Mouse (Mus musculus) midbrain, embryonic 11.5 days (tissue): ENCODE measurements around the gene Cd101. TPM values are rescaled to one million over a fixed set of nuclear protein-coding genes. Genes with fewer than 3 reads are reported as not detected.
A peak's percentile ranks its signal among the peaks of the same experiment; 100 is the strongest.

Experiments used
- ATAC-seq: fragments of 200-750 bp; cut with Nextera tagmentation; 2 replicates; pipeline ENCODE4 v1.8.0; 2017; ENCODE audit warnings: moderate TSS enrichment, moderate library complexity; ENCODE audit not compliant: low FRiP score
- DNase-seq: peaks from one replicate; pipeline ENCODE4 v3.0.0; 2015; ENCODE audit warnings: low spot score; ENCODE audit errors: missing footprints
- H3K27ac ChIP-seq: fragments of 300-500 bp; sonication (generic); 2 replicates; pipeline ENCODE4 v1.5.1; 2014; ENCODE audit warnings: low read depth, low read length
- H3K27me3 ChIP-seq: fragments of 300-500 bp; sonication (generic); 2 replicates; pipeline ENCODE4 v1.6.1; 2014; ENCODE audit warnings: mild to moderate bottlenecking, low read length, moderate library complexity, mixed read lengths; ENCODE audit not compliant: control insufficient read depth, insufficient read depth
- H3K36me3 ChIP-seq: fragments of 300-500 bp; sonication (generic); 2 replicates; pipeline ENCODE4 v1.6.1; 2014; ENCODE audit warnings: mild to moderate bottlenecking, low read length, moderate library complexity, mixed read lengths; ENCODE audit not compliant: control insufficient read depth, insufficient read depth
- H3K4me1 ChIP-seq: fragments of 300-500 bp; sonication (generic); 2 replicates; pipeline ENCODE4 v1.6.1; 2014; ENCODE audit warnings: low read length; ENCODE audit not compliant: control insufficient read depth, insufficient read depth
- H3K4me2 ChIP-seq: fragments of 300-500 bp; sonication (generic); 2 replicates; pipeline ENCODE4 v1.6.1; 2014; ENCODE audit warnings: mild to moderate bottlenecking, moderate library complexity
- H3K4me3 ChIP-seq: fragments of 300-500 bp; sonication (generic); 2 replicates; pipeline ENCODE4 v1.5.1; 2014; ENCODE audit warnings: low read depth, low read length
- H3K9ac ChIP-seq: fragments of 300-500 bp; sonication (generic); 2 replicates; pipeline ENCODE4 v1.6.1; 2014; ENCODE audit warnings: low read length
- H3K9me3 ChIP-seq: fragments of 300-500 bp; sonication (generic); 2 replicates; pipeline ENCODE4 v1.6.1; 2016; ENCODE audit warnings: low read length; ENCODE audit not compliant: control insufficient read depth
- WGBS: fragments of 180-500 bp; shearing (Covaris S2); extraction: QIAGEN DNeasy Blood & Tissue Kit; methylation state at CpG from one replicate; pipeline ENCODE4 v1.1.7; 2014; 5-methylcytosine and 5-hydroxymethylcytosine counted together
- polyA plus RNA-seq: library from polyadenylated mRNA; unstranded; fragments of >200 nt; fragmentation: Nextera tagmentation; extraction: Ambion mirVana; gene quantifications from 2 replicates; pipeline ENCODE4 v1.2.1, GENCODE M21; 2014

Gene Cd101
- polyA plus RNA-seq: not detected in 2 replicates

- 93% methylated on average over 4 of the region's 4 CpGs for WGBS
These were observed at the start of gene Cd101 for GRCm38 (mm10) chr3:101029339-101029738. Gene Cd101, minus strand, starts transcription at chr3:101029556.

GRCm38 (mm10) chr3:101078344-101078743 is 49.0 kb upstream of the Cd101 start:
- no peaks in the 10 kb centered on the region for H3K4me1 ChIP-seq
- no peaks in the 10 kb centered on the region for H3K36me3 ChIP-seq
- peak; percentile 21 for DNase-seq
- no peak for ATAC-seq
- no peak overlapping the region for H3K27ac ChIP-seq
- no peak overlapping the region for H3K4me3 ChIP-seq
- no peak overlapping the region for H3K4me2 ChIP-seq
- no peak overlapping the region for H3K9ac ChIP-seq
- no peaks in the 10 kb centered on the region for H3K9me3 ChIP-seq
- 96% methylated on average over 1 of the region's 1 CpGs for WGBS
- H3K27me3 ChIP-seq: no peaks in the 10 kb centered on the region

More at GRCm38 (mm10) chr3:101029339-101029738, at the start of gene Cd101:
- Histone ChIP-seq H3K27me3 (no peaks in the 10 kb centered on the region), H3K4me2 (no peak within 1 kb of the TSS), H3K4me1 (no peaks in the 10 kb centered on the region), H3K36me3 (no peaks in the 10 kb centered on the region), H3K9me3 (no peaks in the 10 kb centered on the region), H3K9ac (no peak within 1 kb of the TSS), H3K27ac (no peak within 1 kb of the TSS), H3K4me3 (no peak within 1 kb of the TSS)
- DNase-seq (no peak), ATAC-seq (no peak)

- H3K36me3 ChIP-seq: no peaks in the 10 kb centered on the region
- WGBS: 89% methylated on average over 6 of the region's 6 CpGs
These were observed 48.3 kb upstream of the Cd101 start for GRCm38 (mm10) chr3:101077710-101078100.

GRCm38 (mm10) chr3:101076966-101077709 is 47.8 kb upstream of the Cd101 start:
- no peak overlapping the region for H3K4me2 ChIP-seq
- no peaks in the 10 kb centered on the region for H3K36me3 ChIP-seq
- H3K27ac ChIP-seq: no peak overlapping the region
- no peak overlapping the region for H3K4me3 ChIP-seq
- no peaks in the 10 kb centered on the region for H3K9me3 ChIP-seq
- H3K4me1 ChIP-seq: peaks cover 5% of the 10 kb centered on the region; the same call in 1 of the 2 replicates
- WGBS: 96% methylated on average over 25 of the region's 25 CpGs
- no peaks in the 10 kb centered on the region for H3K27me3 ChIP-seq
- DNase-seq (peak; percentile 69), ATAC-seq (no peak)
- H3K9ac ChIP-seq: no peak overlapping the region

More at GRCm38 (mm10) chr3:101077710-101078100, 48.3 kb upstream of the Cd101 start:
- DNase-seq: no peak
- no peak overlapping the region for H3K4me3 ChIP-seq
- no peaks in the 10 kb centered on the region for H3K27me3 ChIP-seq
- H3K4me2 ChIP-seq: no peak overlapping the region
- H3K9me3 ChIP-seq: no peaks in the 10 kb centered on the region
- 0 out of 2 replicates have a peak, but pooled peaks cover under 1% of the 10 kb centered on the region for H3K4me1 ChIP-seq
- no peak overlapping the region for H3K9ac ChIP-seq
- no peak for ATAC-seq
- no peak overlapping the region for H3K27ac ChIP-seq

GRCm38 (mm10) chr3:101075866-101076265 is 46.5 kb upstream of the Cd101 start:
- H3K9ac ChIP-seq: no peak overlapping the region
- DNase-seq: peak; percentile 47
- peaks cover 18% of the 10 kb centered on the region for H3K4me1 ChIP-seq
- H3K9me3 ChIP-seq: no peaks in the 10 kb centered on the region
- no peaks in the 10 kb centered on the region for H3K27me3 ChIP-seq
- WGBS: 85% methylated on average over 3 of the region's 3 CpGs
- H3K4me3 ChIP-seq: no peak overlapping the region
- ATAC-seq: no peak
- H3K36me3 ChIP-seq: no peaks in the 10 kb centered on the region
- no peak overlapping the region for H3K4me2 ChIP-seq
- no peak overlapping the region for H3K27ac ChIP-seq

DNA sequence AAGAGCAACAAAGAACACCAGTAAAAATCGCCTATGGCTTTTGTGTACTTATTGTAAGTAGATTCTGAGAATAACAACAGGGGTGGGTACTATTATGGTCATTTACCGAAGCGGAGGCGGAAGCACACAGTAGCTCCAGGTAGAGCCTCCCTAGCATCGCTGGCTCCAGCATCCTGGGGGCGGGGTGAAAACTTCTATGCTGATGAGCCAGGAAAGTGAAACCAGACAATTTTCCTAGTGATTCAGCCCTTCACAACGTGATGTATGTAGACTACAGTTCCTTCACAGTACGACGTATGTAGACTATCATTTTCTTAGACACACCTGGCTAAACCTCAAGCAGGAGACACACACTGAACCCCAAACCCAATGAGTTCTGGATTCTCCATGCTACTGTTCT is 44.0 kb upstream of the Cd101 start:
- ATAC-seq: no peak
- H3K4me1 ChIP-seq: peaks cover 35% of the 10 kb centered on the region

GRCm38 (mm10) chr3:101072506-101073215 is 43.3 kb upstream of the Cd101 start:
- Histone ChIP-seq H3K27ac (no peak overlapping the region), H3K4me1 (peaks cover 40% of the 10 kb centered on the region), H3K27me3 (no peaks in the 10 kb centered on the region), H3K9ac (no peak overlapping the region), H3K9me3 (no peaks in the 10 kb centered on the region), H3K4me2 (no peak overlapping the region), H3K4me3 (no peak overlapping the region), H3K36me3 (no peaks in the 10 kb centered on the region)
- WGBS: 88% methylated on average over 15 of the region's 15 CpGs
- ATAC-seq (no peak), DNase-seq (peak; percentile 44)

More for the DNA sequence above, 44.0 kb upstream of the Cd101 start:
- H3K9ac ChIP-seq: no peak overlapping the region
- H3K27me3 ChIP-seq: no peaks in the 10 kb centered on the region
- peak; percentile 14 for DNase-seq
- WGBS: 92% methylated on average over 9 of the region's 9 CpGs
- H3K4me2 ChIP-seq: no peak overlapping the region
- H3K4me3 ChIP-seq: no peak overlapping the region
- H3K36me3 ChIP-seq: no peaks in the 10 kb centered on the region
- no peak overlapping the region for H3K27ac ChIP-seq
- no peaks in the 10 kb centered on the region for H3K9me3 ChIP-seq

DNA sequence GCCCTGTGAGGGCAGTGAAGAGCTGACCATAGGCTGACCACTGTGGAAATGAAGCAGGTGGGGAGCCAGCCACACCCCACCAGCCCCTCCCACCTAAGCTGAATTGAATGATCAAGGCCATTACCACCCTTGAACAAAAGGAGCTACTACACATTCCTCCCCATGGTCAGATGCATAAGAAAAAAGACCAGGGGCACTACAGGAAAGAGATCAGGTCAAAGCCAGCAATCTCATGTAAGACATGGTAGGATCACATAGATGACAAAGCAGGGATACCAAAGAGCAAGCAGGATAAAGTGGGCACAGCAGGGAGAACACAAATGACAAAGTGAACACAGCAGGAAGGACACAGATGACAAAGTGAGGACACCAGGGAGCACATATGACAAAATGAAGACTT is 42.2 kb upstream of the Cd101 start:
- no peaks in the 10 kb centered on the region for H3K9me3 ChIP-seq
- H3K4me3 ChIP-seq: no peak overlapping the region
- no peaks in the 10 kb centered on the region for H3K27me3 ChIP-seq
- H3K4me2 ChIP-seq: peak overlapping the region; percentile 14; the same call in 1 of the 2 replicates
- no peak for DNase-seq
- ATAC-seq: 0 out of 2 replicates have a peak, but pooled peaks have one; percentile 1
- peak overlapping the region; percentile 77 for H3K27ac ChIP-seq
- peaks cover 40% of the 10 kb centered on the region for H3K4me1 ChIP-seq
- H3K36me3 ChIP-seq: no peaks in the 10 kb centered on the region
- peak overlapping the region; percentile 28; the same call in 1 of the 2 replicates for H3K9ac ChIP-seq

DNA sequence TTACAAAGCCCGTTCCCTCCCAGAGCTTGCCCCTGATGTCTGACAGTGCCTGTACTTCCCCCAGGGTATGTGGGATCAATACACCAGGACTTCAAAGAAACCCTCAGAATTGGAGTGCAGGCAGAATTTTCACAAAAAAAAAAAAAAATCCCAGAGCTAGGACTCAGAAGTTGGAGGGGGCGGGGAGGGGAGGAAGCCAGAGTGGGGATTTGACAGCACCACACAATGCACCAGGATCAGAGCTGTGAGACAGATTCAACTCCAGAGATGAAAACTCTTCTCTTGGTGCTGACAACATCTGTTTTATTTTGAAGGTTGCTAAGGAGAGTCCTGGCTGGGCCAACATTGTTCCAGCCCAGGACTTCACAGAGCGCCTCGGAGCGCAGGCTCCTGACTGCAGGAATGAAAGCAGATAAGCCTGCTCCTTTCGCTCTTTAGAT is 41.5 kb upstream of the Cd101 start:
- peak; percentile 93 for DNase-seq
- peak; percentile 86 for ATAC-seq
- WGBS: 18% methylated on average over 6 of the region's 6 CpGs
- H3K9me3 ChIP-seq: no peaks in the 10 kb centered on the region
- peak overlapping the region; percentile 14; the same call in 1 of the 2 replicates for H3K4me2 ChIP-seq
- peak overlapping the region; percentile 28; the same call in 1 of the 2 replicates for H3K9ac ChIP-seq
- peaks cover 40% of the 10 kb centered on the region for H3K4me1 ChIP-seq
- no peaks in the 10 kb centered on the region for H3K36me3 ChIP-seq
- no peak overlapping the region for H3K4me3 ChIP-seq
- no peaks in the 10 kb centered on the region for H3K27me3 ChIP-seq
- H3K27ac ChIP-seq: peak overlapping the region; percentile 77
